Mouse (Mus musculus) liver, embryonic 13.5 days (tissue): Measurements from ENCODE around the gene Pdcd1lg2. TPM values are rescaled to one million over a fixed set of nuclear protein-coding genes. Genes with fewer than 3 reads are reported as not detected.

Experiments
- ATAC-seq: fragments of 200-750 bp; cut with Nextera tagmentation; 2 replicates; pipeline ENCODE4 v1.8.0; 2017; ENCODE audit warnings: low read depth, mild to moderate bottlenecking, moderate number of reproducible peaks, moderate library complexity
- DNase-seq: peaks from one replicate; pipeline ENCODE4 v3.0.0; 2022
- H3K27ac ChIP-seq: fragments of 300-500 bp; sonication (generic); 2 replicates; pipeline ENCODE4 v1.5.1; 2015; ENCODE audit warnings: moderate library complexity, mild to moderate bottlenecking, inconsistent platforms
- H3K27me3 ChIP-seq: fragments of 300-500 bp; sonication (generic); 2 replicates; pipeline ENCODE4 v1.6.1; 2015; ENCODE audit warnings: mild to moderate bottlenecking, inconsistent platforms
- H3K36me3 ChIP-seq: fragments of 300-500 bp; sonication (generic); 2 replicates; pipeline ENCODE4 v1.6.1; 2015; ENCODE audit warnings: mild to moderate bottlenecking, inconsistent platforms
- H3K4me1 ChIP-seq: fragments of 300-500 bp; sonication (generic); replicated peaks from 2 replicates; pipeline ENCODE4 v1.6.1; 2015; ENCODE audit warnings: inconsistent platforms
- H3K4me2 ChIP-seq: fragments of 300-500 bp; sonication (generic); 2 replicates; pipeline ENCODE4 v1.6.1; 2015; ENCODE audit warnings: inconsistent platforms, mild to moderate bottlenecking, moderate library complexity
- H3K4me3 ChIP-seq: fragments of 300-500 bp; sonication (generic); replicated peaks from 2 replicates; pipeline ENCODE4 v1.5.1; 2015; ENCODE audit warnings: mild to moderate bottlenecking, inconsistent platforms
- H3K9ac ChIP-seq: fragments of 300-500 bp; sonication (generic); 2 replicates; pipeline ENCODE4 v1.6.1; 2015; ENCODE audit warnings: mild to moderate bottlenecking, inconsistent platforms
- H3K9me3 ChIP-seq: fragments of 300-500 bp; sonication (generic); replicated peaks from 2 replicates; pipeline ENCODE4 v1.6.1; 2016; ENCODE audit warnings: inconsistent platforms
- WGBS: fragments of 180-500 bp; shearing (Covaris S2); methylation state at CpG from one replicate; pipeline ENCODE4 v1.1.7; 2015; ENCODE audit not compliant: insufficient replicate concordance; 5-methylcytosine and 5-hydroxymethylcytosine counted together
- polyA plus RNA-seq: library from polyadenylated mRNA; unstranded; fragments of >200 nt; fragmentation: Nextera tagmentation; extraction: Ambion mirVana; gene quantifications from 2 replicates; pipeline ENCODE4 v1.2.1, GENCODE M21; 2015

The Pdcd1lg2 gene
- polyA plus RNA-seq, 1 experiment from 2014 or later: 0.06 TPM

GRCm38 (mm10) chr19:29370112-29370511 lies 40.6 kb upstream of the Pdcd1lg2 start:
- Histone ChIP-seq H3K4me1 (peaks cover 42% of the 10 kb centered on the region), H3K4me2 (no peak overlapping the region), H3K9ac (no peak overlapping the region), H3K27ac (no peak overlapping the region), H3K4me3 (no peak overlapping the region), H3K36me3 (no peaks in the 10 kb centered on the region), H3K27me3 (no peaks in the 10 kb centered on the region), H3K9me3 (no peaks in the 10 kb centered on the region)
- WGBS: 57% methylated on average over 12 of the region's 12 CpGs
- no peak for DNase-seq
- ATAC-seq: no peak

- H3K4me2 ChIP-seq: no peak overlapping the region
- no peak overlapping the region for H3K4me3 ChIP-seq
- DNase-seq: no peak
- H3K9me3 ChIP-seq: no peaks in the 10 kb centered on the region
- ATAC-seq: no peak
- no peak overlapping the region for H3K9ac ChIP-seq
- H3K27me3 ChIP-seq: no peaks in the 10 kb centered on the region
- no peak overlapping the region for H3K27ac ChIP-seq
- WGBS: 74% methylated on average over 7 of the region's 7 CpGs
- peaks cover 40% of the 10 kb centered on the region for H3K4me1 ChIP-seq
- no peaks in the 10 kb centered on the region for H3K36me3 ChIP-seq
Observed at GRCm38 (mm10) chr19:29370545-29371283, 40.0 kb upstream of the Pdcd1lg2 start.

- Histone ChIP-seq H3K4me2 (peak overlapping the region; percentile 54), H3K27ac (no peak overlapping the region), H3K36me3 (no peaks in the 10 kb centered on the region), H3K9ac (peak overlapping the region; percentile 33; the same call in 1 of the 2 replicates), H3K9me3 (no peaks in the 10 kb centered on the region), H3K4me1 (peaks cover 33% of the 10 kb centered on the region), H3K4me3 (peak overlapping the region; percentile 32), H3K27me3 (no peaks in the 10 kb centered on the region)
- DNase-seq (no peak), ATAC-seq (no peak)
- 67% methylated on average over 18 of the region's 18 CpGs for WGBS
Observed at GRCm38 (mm10) chr19:29371284-29372081, 39.2 kb upstream of the Pdcd1lg2 start.

- Histone ChIP-seq H3K27me3 (no peaks in the 10 kb centered on the region), H3K27ac (no peak overlapping the region), H3K4me2 (peak overlapping the region; percentile 54), H3K4me1 (peaks cover 30% of the 10 kb centered on the region), H3K36me3 (no peaks in the 10 kb centered on the region), H3K9me3 (no peaks in the 10 kb centered on the region), H3K9ac (peak overlapping the region; percentile 33; the same call in 1 of the 2 replicates), H3K4me3 (peak overlapping the region; percentile 32)
- ATAC-seq (no peak), DNase-seq (no peak)
- WGBS: 60% methylated on average over 4 of the region's 4 CpGs
Observed at GRCm38 (mm10) chr19:29372138-29372537, 38.6 kb upstream of the Pdcd1lg2 start.

GRCm38 (mm10) chr19:29372621-29373020 lies 38.1 kb upstream of the Pdcd1lg2 start:
- DNase-seq: no peak
- 77% methylated on average over 3 of the region's 3 CpGs for WGBS
- no peak overlapping the region for H3K27ac ChIP-seq

GRCm38 (mm10) chr19:29373438-29373837 lies 37.3 kb upstream of the Pdcd1lg2 start:
- no peaks in the 10 kb centered on the region for H3K36me3 ChIP-seq
- no peak overlapping the region for H3K4me2 ChIP-seq
- no peak overlapping the region for H3K4me3 ChIP-seq
- H3K9ac ChIP-seq: no peak overlapping the region
- peaks cover 19% of the 10 kb centered on the region for H3K4me1 ChIP-seq
- WGBS: 78% methylated on average over 11 of the region's 11 CpGs
- no peaks in the 10 kb centered on the region for H3K9me3 ChIP-seq
- DNase-seq: no peak
- H3K27ac ChIP-seq: no peak overlapping the region
- H3K27me3 ChIP-seq: no peaks in the 10 kb centered on the region
- no peak for ATAC-seq

More at GRCm38 (mm10) chr19:29372621-29373020, 38.1 kb upstream of the Pdcd1lg2 start:
- no peak overlapping the region for H3K4me2 ChIP-seq
- H3K27me3 ChIP-seq: no peaks in the 10 kb centered on the region
- H3K36me3 ChIP-seq: no peaks in the 10 kb centered on the region
- ATAC-seq: no peak
- no peaks in the 10 kb centered on the region for H3K9me3 ChIP-seq
- H3K4me1 ChIP-seq: peaks cover 26% of the 10 kb centered on the region
- no peak overlapping the region for H3K4me3 ChIP-seq
- H3K9ac ChIP-seq: no peak overlapping the region

- peaks cover 15% of the 10 kb centered on the region for H3K4me1 ChIP-seq
- ATAC-seq: no peak
- H3K27me3 ChIP-seq: no peaks in the 10 kb centered on the region
- H3K9me3 ChIP-seq: no peaks in the 10 kb centered on the region
- no peak overlapping the region for H3K4me3 ChIP-seq
- no peak overlapping the region for H3K4me2 ChIP-seq
- no peak overlapping the region for H3K9ac ChIP-seq
- no peak for DNase-seq
- H3K27ac ChIP-seq: no peak overlapping the region
- WGBS: 80% methylated on average over 9 of the region's 9 CpGs
- no peaks in the 10 kb centered on the region for H3K36me3 ChIP-seq
Observed at GRCm38 (mm10) chr19:29374947-29375346, 35.8 kb upstream of the Pdcd1lg2 start.

GRCm38 (mm10) chr19:29376382-29376781 lies 34.3 kb upstream of the Pdcd1lg2 start:
- Histone ChIP-seq H3K4me3 (no peak overlapping the region), H3K4me1 (peaks cover 16% of the 10 kb centered on the region), H3K4me2 (no peak overlapping the region), H3K9me3 (no peaks in the 10 kb centered on the region), H3K27ac (no peak overlapping the region), H3K27me3 (no peaks in the 10 kb centered on the region), H3K36me3 (no peaks in the 10 kb centered on the region), H3K9ac (no peak overlapping the region)
- DNase-seq: no peak
- 64% methylated on average over 3 of the region's 3 CpGs for WGBS
- no peak for ATAC-seq

- Histone ChIP-seq H3K27ac (no peak overlapping the region), H3K9ac (no peak overlapping the region), H3K4me2 (no peak overlapping the region), H3K9me3 (no peaks in the 10 kb centered on the region), H3K36me3 (no peaks in the 10 kb centered on the region), H3K27me3 (no peaks in the 10 kb centered on the region), H3K4me1 (peaks cover 5% of the 10 kb centered on the region), H3K4me3 (no peak overlapping the region)
- no peak for DNase-seq
- no peak for ATAC-seq
- 68% methylated on average over 14 of the region's 14 CpGs for WGBS
Observed at GRCm38 (mm10) chr19:29379839-29380603, 30.7 kb upstream of the Pdcd1lg2 start.

- 75% methylated on average over 5 of the region's 5 CpGs for WGBS
- Histone ChIP-seq H3K27me3 (no peaks in the 10 kb centered on the region), H3K4me3 (no peak overlapping the region), H3K36me3 (0 out of 2 replicates have a peak, but pooled peaks cover 6% of the 10 kb centered on the region), H3K9me3 (no peaks in the 10 kb centered on the region), H3K9ac (no peak overlapping the region), H3K4me2 (no peak overlapping the region), H3K27ac (no peak overlapping the region), H3K4me1 (peaks cover 6% of the 10 kb centered on the region)
- ATAC-seq (no peak), DNase-seq (no peak)
Observed at GRCm38 (mm10) chr19:29383368-29383767, 27.4 kb upstream of the Pdcd1lg2 start.

- Histone ChIP-seq H3K27me3 (no peaks in the 10 kb centered on the region), H3K4me1 (peaks cover 6% of the 10 kb centered on the region), H3K4me3 (no peak overlapping the region), H3K9me3 (no peaks in the 10 kb centered on the region), H3K9ac (no peak overlapping the region), H3K4me2 (no peak overlapping the region), H3K36me3 (0 out of 2 replicates have a peak, but pooled peaks cover 6% of the 10 kb centered on the region), H3K27ac (no peak overlapping the region)
- ATAC-seq (no peak), DNase-seq (no peak)
- WGBS: 76% methylated on average over 9 of the region's 9 CpGs
Observed at GRCm38 (mm10) chr19:29384412-29384811, 26.3 kb upstream of the Pdcd1lg2 start.
